ENCODE assay signal across 21 mouse cellular contexts in genomic region chr1:127834202-127834601, GRCm38 (mm10). TPM values are rescaled to one million over a fixed set of nuclear protein-coding genes. Genes with fewer than 3 reads are reported as not detected.
DNase-seq lines count a peak whose midpoint lies in the region; ATAC-seq and TF ChIP-seq lines count a peak whose summit lies in the region.
"Had no signal": no experiment of that assay in that cellular context is flagged by ENCODE, and none has a peak within 500 bp of the region (broad histone marks: within the 10 kb centered on the region; RNA-seq: fewer than 3 reads in every experiment).

No protein-coding gene starts in this region.

- no peak for ATAC-seq in liver, embryonic 13.5 days (ENCODE audit: low read depth)
- ATAC-seq in liver, postnatal 0 days, result no peak
- no peak for ATAC-seq in midbrain, embryonic 11.5 days (ENCODE audit: low FRiP score)
- no peak for ATAC-seq in midbrain, embryonic 15.5 days (replicated peaks)
- peak; percentile 36 for ATAC-seq in megakaryocyte-erythroid progenitor cell, adult 5-6 weeks (replicated peaks; ENCODE audit: low FRiP score, low TSS enrichment, poor library complexity, severe bottlenecking)
- ATAC-seq: activated CD4-positive, CD25-positive, alpha-beta regulatory T cell, adult 4 months; forebrain, embryonic 13.5 days; forebrain, embryonic 15.5 days; Patski had no signal

- peak overlapping the region; percentile 16; the same call in 1 of the 2 replicates for H3K27ac ChIP-seq in liver, embryonic 13.5 days
- H3K27ac ChIP-seq in liver, postnatal 0 days (ENCODE audit: low read depth), result no peak overlapping the region
- H3K27ac ChIP-seq in midbrain, embryonic 11.5 days (ENCODE audit: low read depth, low read length), result no peak overlapping the region
- H3K27ac ChIP-seq in midbrain, embryonic 15.5 days, result no peak overlapping the region
- H3K27ac ChIP-seq: embryonic facial prominence, embryonic 10.5 days; embryonic facial prominence, embryonic 12.5 days; forebrain, embryonic 13.5 days; forebrain, embryonic 15.5 days had no signal

- H3K27me3 ChIP-seq in liver, embryonic 13.5 days, result no peaks in the 10 kb centered on the region
- no peaks in the 10 kb centered on the region for H3K27me3 ChIP-seq in liver, postnatal 0 days (ENCODE audit: insufficient read depth, low read length)
- no peaks in the 10 kb centered on the region for H3K27me3 ChIP-seq in midbrain, embryonic 11.5 days (ENCODE audit: control insufficient read depth, insufficient read depth, low read length)
- no peaks in the 10 kb centered on the region for H3K27me3 ChIP-seq in midbrain, embryonic 15.5 days (replicated peaks)
- H3K27me3 ChIP-seq: embryonic facial prominence, embryonic 12.5 days; forebrain, embryonic 13.5 days; forebrain, embryonic 15.5 days; Patski had no signal

- 35% methylated on average over 4 of the region's 4 CpGs for WGBS in liver, embryonic 13.5 days (ENCODE audit: insufficient replicate concordance)
- 39% methylated on average over 4 of the region's 4 CpGs for WGBS in liver, postnatal 0 days (ENCODE audit: insufficient replicate concordance)
- 63% methylated on average over 4 of the region's 4 CpGs for WGBS in midbrain, embryonic 11.5 days
- 73% methylated on average over 4 of the region's 4 CpGs for WGBS in midbrain, embryonic 15.5 days

- H3K4me1 ChIP-seq in liver, embryonic 13.5 days (replicated peaks), result peaks cover 11% of the 10 kb centered on the region
- H3K4me1 ChIP-seq in liver, postnatal 0 days (ENCODE audit: insufficient read depth), result no peaks in the 10 kb centered on the region
- H3K4me1 ChIP-seq in midbrain, embryonic 11.5 days (ENCODE audit: control insufficient read depth, insufficient read depth, low read length), result no peaks in the 10 kb centered on the region
- H3K4me1 ChIP-seq in midbrain, embryonic 15.5 days, result peaks cover 4% of the 10 kb centered on the region; the same call in 1 of the 2 replicates
- H3K4me1 ChIP-seq: embryonic facial prominence, embryonic 10.5 days; embryonic facial prominence, embryonic 12.5 days; forebrain, embryonic 13.5 days; forebrain, embryonic 15.5 days had no signal

- no peak overlapping the region for H3K4me3 ChIP-seq in liver, embryonic 13.5 days (replicated peaks)
- no peak overlapping the region for H3K4me3 ChIP-seq in liver, postnatal 0 days (ENCODE audit: low read depth, low read length)
- H3K4me3 ChIP-seq in midbrain, embryonic 11.5 days (ENCODE audit: low read depth, low read length), result no peak overlapping the region
- H3K4me3 ChIP-seq in midbrain, embryonic 15.5 days, result no peak overlapping the region
- H3K4me3 ChIP-seq: embryonic facial prominence, embryonic 10.5 days; embryonic facial prominence, embryonic 12.5 days; forebrain, embryonic 13.5 days; forebrain, embryonic 15.5 days had no signal

- TF ChIP-seq CTCF in liver, postnatal 0 days (IDR thresholded peaks at IDR 0.05; ENCODE audit: low read depth), result no peak

- no peaks in the 10 kb centered on the region for H3K36me3 ChIP-seq in liver, embryonic 13.5 days
- no peaks in the 10 kb centered on the region for H3K36me3 ChIP-seq in liver, postnatal 0 days (replicated peaks; ENCODE audit: insufficient read depth, low read length)
- H3K36me3 ChIP-seq in midbrain, embryonic 11.5 days (ENCODE audit: control insufficient read depth, insufficient read depth, low read length), result no peaks in the 10 kb centered on the region
- H3K36me3 ChIP-seq in midbrain, embryonic 15.5 days (replicated peaks), result no peaks in the 10 kb centered on the region
- H3K36me3 ChIP-seq: embryonic facial prominence, embryonic 10.5 days; embryonic facial prominence, embryonic 12.5 days; forebrain, embryonic 15.5 days had no signal

- no peak for TF ChIP-seq EP300 in liver, postnatal 0 days (IDR thresholded peaks at IDR 0.05; ENCODE audit: low read depth)

- H3K9ac ChIP-seq in liver, embryonic 13.5 days, result no peak overlapping the region
- no peak overlapping the region for H3K9ac ChIP-seq in liver, postnatal 0 days (replicated peaks)
- no peak overlapping the region for H3K9ac ChIP-seq in midbrain, embryonic 11.5 days (ENCODE audit: low read length)
- H3K9ac ChIP-seq in midbrain, embryonic 15.5 days, result no peak overlapping the region
- H3K9ac ChIP-seq: embryonic facial prominence, embryonic 12.5 days; forebrain, embryonic 13.5 days; forebrain, embryonic 15.5 days had no signal

- no peak overlapping the region for H3K4me2 ChIP-seq in liver, embryonic 13.5 days
- no peak overlapping the region for H3K4me2 ChIP-seq in liver, postnatal 0 days (ENCODE audit: low read depth, low read length)
- H3K4me2 ChIP-seq in midbrain, embryonic 11.5 days, result no peak overlapping the region
- H3K4me2 ChIP-seq in midbrain, embryonic 15.5 days, result no peak overlapping the region
- H3K4me2 ChIP-seq: embryonic facial prominence, embryonic 12.5 days; forebrain, embryonic 13.5 days; forebrain, embryonic 15.5 days had no signal

- H3K9me3 ChIP-seq in liver, embryonic 13.5 days (replicated peaks), result no peaks in the 10 kb centered on the region
- H3K9me3 ChIP-seq in liver, postnatal 0 days (ENCODE audit: low read length), result no peaks in the 10 kb centered on the region
- no peaks in the 10 kb centered on the region for H3K9me3 ChIP-seq in midbrain, embryonic 11.5 days (ENCODE audit: control insufficient read depth, low read length)
- no peaks in the 10 kb centered on the region for H3K9me3 ChIP-seq in midbrain, embryonic 15.5 days
- H3K9me3 ChIP-seq: embryonic facial prominence, embryonic 10.5 days; embryonic facial prominence, embryonic 12.5 days; forebrain, embryonic 13.5 days; forebrain, embryonic 15.5 days had no signal

- no peak for DNase-seq in liver, embryonic 13.5 days
- DNase-seq in liver, postnatal 0 days, result no peak
- DNase-seq in midbrain, embryonic 11.5 days (ENCODE audit: low spot score, missing footprints), result peak; percentile 56
- DNase-seq in thymus, postnatal 14 days, result no peak
- DNase-seq: adrenal gland, adult 8-10 months; adrenal gland, postnatal 14 days; adrenal gland, postnatal 36 days; cerebellum, adult 11-12 months; cerebellum, adult 2 months; cerebellum, adult 9-10 months; cerebellum, postnatal 25 days had no signal

RNA-seq across cellular contexts. Expression of gene Map3k19, which starts 20.6 kb away (rescaled TPM):
- polyA plus RNA-seq in liver, embryonic 13.5 days (2015; fragmentation: Nextera tagmentation; extraction: Ambion mirVana), result 0.03 TPM in 1 of 2 replicates, not detected in the other
- not detected in 2 replicates for polyA plus RNA-seq in liver, postnatal 0 days (2015; fragmentation: Nextera tagmentation; extraction: Ambion mirVana)
- 0.10 TPM in 1 of 2 replicates, not detected in the other for polyA plus RNA-seq in midbrain, embryonic 11.5 days (2014; fragmentation: Nextera tagmentation; extraction: Ambion mirVana)
- polyA plus RNA-seq in midbrain, embryonic 15.5 days (2015; fragmentation: Nextera tagmentation; extraction: Ambion mirVana), result 0.58 and 0.95 TPM in 2 replicates
- total RNA-seq in megakaryocyte-erythroid progenitor cell, adult 5-6 weeks (2014; fragmentation: Nextera tagmentation), result 0.24 TPM in 1 of 2 replicates, not detected in the other
- total RNA-seq in megakaryocyte-erythroid progenitor cell, adult 5-6 weeks (2017), result not detected in 2 replicates
- total RNA-seq: ES-E14 had no signal
- polyA plus RNA-seq: forebrain, embryonic 11.5 days; Patski had no signal

RNA-seq across cellular contexts. Expression of gene Rab3gap1, which starts 34.4 kb away (rescaled TPM):
- polyA plus RNA-seq in liver, embryonic 13.5 days (2015; fragmentation: Nextera tagmentation; extraction: Ambion mirVana), result 9.1 and 10.6 TPM in 2 replicates
- polyA plus RNA-seq in liver, postnatal 0 days (2015; fragmentation: Nextera tagmentation; extraction: Ambion mirVana), result 8.3 and 8.9 TPM in 2 replicates
- 14.1 and 15.5 TPM in 2 replicates for polyA plus RNA-seq in midbrain, embryonic 11.5 days (2014; fragmentation: Nextera tagmentation; extraction: Ambion mirVana)
- polyA plus RNA-seq in midbrain, embryonic 15.5 days (2015; fragmentation: Nextera tagmentation; extraction: Ambion mirVana), result 21.3 and 24.4 TPM in 2 replicates
- 24.0 and 25.4 TPM in 2 replicates for total RNA-seq in megakaryocyte-erythroid progenitor cell, adult 5-6 weeks (2014; fragmentation: Nextera tagmentation)
- total RNA-seq in megakaryocyte-erythroid progenitor cell, adult 5-6 weeks (2017), result 40.7 and 53.1 TPM in 2 replicates
